Mouse (Mus musculus) T-helper 17 cell (primary cell): ENCODE measurements around the gene Zfp46.

ENCODE experiments used
- in situ Hi-C, 2 experiments: fragments of 300-600 bp; cut with MboI, MseI; formaldehyde crosslinking; loops; 1 replicate in 1 of 2; 2 replicates in 1 of 2; pipeline ENCODE4 v1.15.1; 2025; ENCODE audit warnings: high pct_unique_total_duplicates in 2 of 2

The Zfp46 gene

GRCm38 (mm10) chr4:136284455-136284854 is at the start of gene Zfp46:
Zfp46 (plus strand) TSS chr4:136284683.
- in situ Hi-C loops, result no loop called here

GRCm38 (mm10) chr4:136238669-136239068 is 45.8 kb upstream of the Zfp46 start:
- in situ Hi-C loops, result no loop called here

GRCm38 (mm10) chr4:136239111-136239510 is 45.4 kb upstream of the Zfp46 start:
- in situ Hi-C loops, result no loop called here

GRCm38 (mm10) chr4:136239622-136240021 is 44.9 kb upstream of the Zfp46 start:
- in situ Hi-C loops, result no loop called here

- in situ Hi-C loops, result no loop called here
Observed at GRCm38 (mm10) chr4:136240123-136240522, 44.4 kb upstream of the Zfp46 start.

- in situ Hi-C loops, result no loop called here
Observed at GRCm38 (mm10) chr4:136240955-136241354, 43.5 kb upstream of the Zfp46 start.

- in situ Hi-C loops, result no loop called here
Observed at GRCm38 (mm10) chr4:136242065-136242703, 42.3 kb upstream of the Zfp46 start.

GRCm38 (mm10) chr4:136242728-136243127 is 41.8 kb upstream of the Zfp46 start:
- in situ Hi-C loops, result no loop called here

GRCm38 (mm10) chr4:136244208-136244607 is 40.3 kb upstream of the Zfp46 start:
- in situ Hi-C loops, result no loop called here

GRCm38 (mm10) chr4:136245681-136246080 is 38.8 kb upstream of the Zfp46 start:
- in situ Hi-C loops, result no loop called here

- in situ Hi-C loops, result no loop called here
Observed at GRCm38 (mm10) chr4:136246568-136246969, 37.9 kb upstream of the Zfp46 start.

GRCm38 (mm10) chr4:136247386-136247728 is 37.1 kb upstream of the Zfp46 start:
- in situ Hi-C loops, result no loop called here

GRCm38 (mm10) chr4:136247729-136248463 is 36.6 kb upstream of the Zfp46 start, which contains the start of gene Tcea3:
Tcea3 (plus strand) TSS chr4:136247729.
- in situ Hi-C loops, result no loop called here

GRCm38 (mm10) chr4:136248464-136249331 is 35.8 kb upstream of the Zfp46 start:
- in situ Hi-C loops, result no loop called here

GRCm38 (mm10) chr4:136249332-136249647 is 35.2 kb upstream of the Zfp46 start:
- in situ Hi-C loops, result no loop called here

GRCm38 (mm10) chr4:136249780-136250179 is 34.7 kb upstream of the Zfp46 start:
- in situ Hi-C loops, result no loop called here

- in situ Hi-C loops, result no loop called here
Observed at GRCm38 (mm10) chr4:136255919-136256318, 28.6 kb upstream of the Zfp46 start.

GRCm38 (mm10) chr4:136256696-136257095 is 27.8 kb upstream of the Zfp46 start:
- in situ Hi-C loops, result no loop called here

- in situ Hi-C loops, result no loop called here
Observed at GRCm38 (mm10) chr4:136259916-136260315, 24.6 kb upstream of the Zfp46 start.

GRCm38 (mm10) chr4:136260491-136261180 is 23.8 kb upstream of the Zfp46 start:
- in situ Hi-C loops, result no loop called here

GRCm38 (mm10) chr4:136261912-136262311 is 22.6 kb upstream of the Zfp46 start:
- in situ Hi-C loops, result no loop called here

GRCm38 (mm10) chr4:136263555-136263954 is 20.9 kb upstream of the Zfp46 start:
- in situ Hi-C loops, result no loop called here
